Mouse (Mus musculus): ENCODE measurements around the gene Prom2.

Prom2 gene

DNA sequence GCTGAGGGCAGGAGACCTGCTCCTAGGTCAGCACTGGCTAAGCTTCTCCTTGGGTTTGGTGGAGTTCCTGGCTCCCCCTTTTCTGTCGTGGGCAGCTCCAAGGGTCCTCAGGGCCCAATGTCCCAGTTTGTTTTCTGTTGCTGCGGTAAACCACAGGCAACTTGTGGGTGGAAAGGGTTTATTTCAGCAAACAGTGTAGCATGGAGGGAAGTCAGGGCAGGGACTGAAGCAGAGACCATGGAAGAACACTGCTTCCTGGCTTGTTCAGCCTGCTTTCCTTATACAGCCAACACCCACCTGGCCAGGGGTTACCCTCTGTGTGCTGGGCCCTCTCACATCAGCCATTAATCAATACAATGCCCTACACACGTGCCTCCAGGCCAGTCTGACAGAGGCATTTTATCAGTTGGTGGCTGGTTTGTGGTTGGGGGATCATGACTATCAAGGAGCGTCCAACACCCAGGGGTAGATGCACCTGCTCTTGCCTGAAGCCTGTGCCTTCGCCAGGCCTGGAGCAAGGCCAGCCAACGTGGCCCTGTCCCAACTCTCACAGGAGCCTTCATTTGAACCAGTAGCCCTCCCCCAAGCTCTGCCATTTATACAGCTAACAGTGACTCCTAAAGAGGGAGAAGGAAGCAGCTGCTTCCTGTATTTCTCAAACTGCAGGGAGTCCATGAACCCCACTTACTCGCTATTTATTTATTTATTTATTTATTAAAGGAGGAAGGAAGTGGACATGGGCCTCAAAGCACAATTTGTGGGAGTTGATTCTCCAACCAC lies 17.1 kb downstream of the Prom2 start:
- no peak for DNase-seq (ENCODE audit: low spot score)

DNA sequence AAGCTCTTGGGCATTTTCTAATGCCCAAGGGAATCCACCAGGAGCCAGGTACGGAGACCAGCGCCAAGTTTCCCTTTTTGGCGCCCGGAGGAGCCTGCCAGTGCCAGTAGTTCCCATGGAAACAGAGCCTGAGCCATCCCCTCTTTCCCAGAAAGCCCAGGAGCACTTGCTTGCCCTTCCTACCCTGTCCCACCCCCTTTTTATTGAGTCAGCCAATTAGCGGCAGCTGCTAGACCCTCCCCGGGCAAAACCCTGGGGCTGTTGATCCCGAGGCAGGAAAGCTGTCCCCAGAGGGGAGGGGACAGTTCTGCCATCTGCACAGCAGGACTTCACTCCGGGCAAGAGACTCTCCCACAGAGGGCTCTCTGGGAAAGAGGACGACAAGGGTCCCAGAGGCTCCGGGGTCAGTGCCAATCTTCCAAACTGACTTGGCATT lies 19.2 kb downstream of the Prom2 start, which contains the start of gene Kcnip3:
Gene Kcnip3, minus strand, starts transcription at position 89 of the 436 bp plus-strand sequence.
- DNase-seq (ENCODE audit: low spot score) = no peak

DNA sequence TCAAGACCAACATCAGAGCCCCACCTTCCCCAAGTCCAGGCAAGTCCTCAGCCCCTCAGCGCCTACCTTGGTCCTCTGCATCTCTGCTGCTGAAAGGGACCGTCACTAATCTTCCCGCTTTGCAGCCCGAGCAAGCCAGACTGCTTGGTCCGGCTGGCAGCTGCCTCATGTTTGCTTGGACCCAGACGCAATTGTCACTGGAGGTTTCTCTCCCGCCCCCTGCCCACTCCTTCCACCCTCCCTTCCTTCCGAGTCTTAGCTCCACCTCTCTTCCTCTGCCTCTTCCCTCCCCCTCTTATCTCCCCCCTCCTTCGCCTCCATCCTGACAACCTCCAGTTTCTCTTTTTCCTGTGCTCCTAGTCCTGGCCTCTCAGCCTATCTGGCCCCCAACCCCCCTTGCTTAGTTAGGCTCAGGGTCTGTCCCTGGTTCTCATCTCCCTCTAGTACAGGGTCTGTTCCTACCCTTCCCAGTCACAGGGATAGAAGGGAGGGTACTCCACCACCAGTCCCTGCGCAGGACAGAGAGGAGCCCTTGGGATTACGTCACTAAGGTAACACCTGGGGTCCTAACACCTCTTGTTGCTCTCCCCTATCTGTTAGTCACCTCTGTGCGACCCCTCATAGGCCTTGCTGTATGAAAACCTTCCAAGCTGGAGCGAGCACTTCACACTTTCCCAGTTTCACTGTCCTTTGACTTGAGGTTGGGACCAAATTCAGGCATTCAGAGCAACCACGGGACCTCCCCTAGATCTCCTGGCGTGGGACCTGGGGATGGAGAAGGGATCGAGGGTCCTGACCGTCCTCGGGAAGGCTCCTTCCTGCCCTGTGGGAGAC lies 19.9 kb downstream of the Prom2 start:
- no peak for DNase-seq (ENCODE audit: low spot score)

DNA sequence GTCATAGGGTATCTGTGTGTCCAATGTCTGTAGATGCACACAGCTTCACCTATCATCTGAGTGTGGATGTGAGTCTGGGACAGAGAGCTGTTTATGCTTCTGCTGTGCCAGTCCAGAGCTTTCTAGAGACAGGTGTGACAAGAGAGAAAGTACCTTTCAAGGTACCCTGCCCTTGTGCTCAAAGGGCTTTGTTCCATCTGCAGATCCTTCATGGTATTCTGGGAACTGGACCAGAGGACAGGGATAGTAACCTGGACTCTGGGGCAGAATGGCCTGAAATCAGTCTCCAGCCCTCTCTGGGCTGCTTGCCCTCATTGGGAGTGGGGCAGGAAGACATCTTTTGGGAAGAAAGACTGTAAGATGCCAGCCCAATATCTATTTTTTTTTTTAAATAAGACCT lies 21.1 kb downstream of the Prom2 start:
- no peak for DNase-seq (ENCODE audit: low spot score)

DNA sequence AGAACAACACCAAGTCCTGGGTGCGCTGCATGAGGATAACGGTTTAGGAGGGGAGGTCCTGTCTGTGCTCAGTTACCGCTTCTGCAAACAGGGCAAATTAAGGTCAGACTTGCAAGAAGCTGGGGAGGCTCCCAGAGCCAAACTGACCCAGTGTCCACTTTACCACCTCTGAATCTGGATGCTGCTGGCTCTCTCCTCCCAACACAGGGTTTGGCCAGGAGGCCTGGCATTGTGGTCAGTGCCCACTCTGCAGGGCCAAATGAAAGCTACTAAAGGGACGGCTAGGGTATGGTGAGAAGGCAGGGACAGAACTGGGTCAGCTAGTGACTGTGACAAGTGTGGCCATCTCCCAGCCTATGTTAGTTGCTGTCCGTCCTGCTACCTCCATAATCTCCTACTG lies 22.0 kb downstream of the Prom2 start:
- DNase-seq (ENCODE audit: low spot score) = no peak

DNA sequence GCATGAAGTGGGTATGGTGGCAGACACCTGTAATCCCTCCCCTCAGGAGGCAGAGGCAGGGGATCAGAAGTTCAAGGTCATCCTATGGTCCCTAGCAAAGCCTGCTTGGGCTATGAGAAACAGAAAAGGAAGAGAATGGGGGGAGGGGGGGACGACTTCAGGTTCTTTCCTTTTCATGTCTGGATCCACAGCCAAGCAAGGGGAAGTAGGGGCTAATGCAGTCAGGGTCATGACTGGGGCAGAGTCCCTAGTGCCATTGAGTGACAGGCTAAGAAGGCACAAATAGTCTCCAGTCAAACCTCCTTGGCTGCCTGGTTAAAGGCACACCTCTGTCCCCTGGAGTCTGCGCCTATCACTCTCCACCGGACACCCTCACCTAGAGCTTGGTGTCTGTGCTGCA lies 22.4 kb downstream of the Prom2 start:
- no peak for DNase-seq (ENCODE audit: low spot score)

DNA sequence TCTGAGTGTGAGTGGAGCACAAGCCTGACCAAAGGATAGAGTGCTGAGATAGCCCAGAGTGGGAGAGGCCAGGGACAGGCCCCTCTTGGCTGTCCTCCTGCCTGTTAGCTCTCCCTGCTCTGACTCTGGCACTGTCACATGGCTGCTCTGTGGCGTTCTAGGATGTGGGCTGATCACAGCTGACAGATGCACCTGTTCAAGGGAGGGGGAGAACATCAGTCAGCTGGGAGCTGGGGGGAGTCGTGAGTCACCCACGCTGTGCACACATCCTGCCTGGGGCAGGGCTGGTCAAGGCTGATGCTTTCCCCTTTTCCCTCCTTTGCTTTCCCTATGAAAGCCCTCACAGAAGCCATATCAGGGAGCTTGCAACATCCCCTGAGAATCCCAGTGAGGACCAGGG lies 23.0 kb downstream of the Prom2 start:
- DNase-seq (ENCODE audit: low spot score) = no peak

DNA sequence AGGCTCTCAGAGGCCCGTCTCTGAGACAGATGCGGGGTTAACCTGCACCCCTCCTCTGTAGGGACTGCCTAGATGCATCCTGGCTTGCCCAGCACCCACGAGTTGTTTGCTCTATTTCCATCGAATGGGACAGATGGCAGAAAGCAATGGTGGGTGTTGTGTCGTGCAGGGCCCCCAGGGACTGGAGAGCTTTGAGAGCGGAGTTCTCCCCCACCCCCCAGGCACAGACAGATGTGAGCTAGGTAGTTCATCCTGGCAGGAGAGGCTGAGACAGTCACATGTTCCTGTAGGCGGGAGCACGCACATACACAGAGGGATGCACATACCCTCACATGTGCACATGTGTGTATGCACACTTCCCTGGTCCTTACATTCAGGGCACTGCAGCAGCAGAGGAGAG lies 24.2 kb downstream of the Prom2 start:
- DNase-seq (ENCODE audit: low spot score) = no peak

DNA sequence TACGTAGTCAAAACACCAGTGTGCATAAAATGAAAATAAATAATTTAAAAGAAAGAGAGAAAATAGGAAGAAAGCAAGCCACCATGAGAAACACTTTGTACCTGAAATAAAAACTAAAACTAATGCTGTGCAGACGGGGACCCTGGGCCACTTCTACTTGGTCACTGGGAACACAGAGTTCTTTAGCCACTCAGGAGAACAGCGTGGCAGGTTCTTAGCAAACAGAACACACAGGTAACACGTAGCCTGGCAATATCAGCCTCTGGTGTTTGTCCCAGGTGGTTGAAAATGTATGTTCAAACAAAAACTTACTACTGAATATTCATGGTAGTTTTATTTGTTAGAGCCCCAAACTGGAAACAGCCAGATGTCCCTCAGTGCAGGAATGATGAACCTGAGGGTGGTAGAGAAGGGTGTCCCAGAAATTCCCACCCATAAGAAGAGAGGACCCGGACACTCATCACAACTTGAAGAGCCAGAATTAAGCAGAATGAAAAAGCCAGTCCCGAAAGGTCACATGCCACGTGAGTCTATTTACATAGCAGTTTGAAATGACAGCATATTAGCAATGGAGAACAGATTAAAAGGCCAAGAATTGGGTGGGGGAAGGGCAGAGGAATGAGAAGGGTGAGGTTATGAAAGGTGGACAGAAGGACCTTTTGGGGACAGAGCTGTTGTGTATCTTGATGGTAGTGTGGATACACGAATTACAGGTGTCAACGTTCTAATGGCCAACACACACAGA lies 26.7 kb downstream of the Prom2 start:
- no peak for DNase-seq (ENCODE audit: low spot score)

DNA sequence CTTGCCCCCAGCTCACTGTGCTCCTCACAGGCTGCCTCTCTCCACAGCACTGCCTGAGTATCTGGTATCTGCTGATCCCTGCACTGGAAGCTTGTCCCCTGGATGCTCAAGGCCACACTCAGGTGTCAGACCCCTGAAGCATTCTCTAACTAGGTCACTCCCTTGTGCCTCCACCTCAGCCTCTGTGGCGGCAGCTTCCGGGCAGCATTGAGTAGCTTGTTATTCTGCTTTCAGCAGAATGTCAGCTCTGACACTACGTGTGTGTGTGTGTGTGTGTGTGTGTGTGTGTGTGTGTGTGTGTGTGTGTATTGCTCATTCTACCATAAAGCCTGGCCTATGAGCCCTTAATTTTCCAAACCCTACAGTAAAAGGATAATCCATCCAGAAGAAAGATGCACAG lies 28.0 kb downstream of the Prom2 start:
- no peak for DNase-seq (ENCODE audit: low spot score)

DNA sequence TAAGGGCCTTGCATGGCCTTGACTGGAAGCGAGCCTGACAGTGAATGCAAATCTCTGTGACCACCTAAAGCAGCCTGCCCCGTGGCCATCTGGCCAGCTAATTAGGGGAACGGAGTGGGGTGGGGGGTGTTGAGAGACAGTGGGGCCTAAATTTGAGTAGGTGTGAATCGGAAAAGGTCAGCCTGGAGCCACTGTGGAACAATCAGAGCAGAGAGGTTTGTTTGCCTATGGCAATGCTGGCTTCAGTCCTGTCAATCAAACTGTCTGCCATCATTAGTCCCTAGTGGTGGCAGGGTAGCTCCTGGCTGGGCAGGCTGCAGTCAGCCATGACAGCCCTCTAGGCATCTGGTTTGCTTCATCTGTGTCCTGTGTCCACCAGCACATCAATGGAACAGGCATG lies 29.8 kb downstream of the Prom2 start:
- no peak for DNase-seq (ENCODE audit: low spot score)

DNA sequence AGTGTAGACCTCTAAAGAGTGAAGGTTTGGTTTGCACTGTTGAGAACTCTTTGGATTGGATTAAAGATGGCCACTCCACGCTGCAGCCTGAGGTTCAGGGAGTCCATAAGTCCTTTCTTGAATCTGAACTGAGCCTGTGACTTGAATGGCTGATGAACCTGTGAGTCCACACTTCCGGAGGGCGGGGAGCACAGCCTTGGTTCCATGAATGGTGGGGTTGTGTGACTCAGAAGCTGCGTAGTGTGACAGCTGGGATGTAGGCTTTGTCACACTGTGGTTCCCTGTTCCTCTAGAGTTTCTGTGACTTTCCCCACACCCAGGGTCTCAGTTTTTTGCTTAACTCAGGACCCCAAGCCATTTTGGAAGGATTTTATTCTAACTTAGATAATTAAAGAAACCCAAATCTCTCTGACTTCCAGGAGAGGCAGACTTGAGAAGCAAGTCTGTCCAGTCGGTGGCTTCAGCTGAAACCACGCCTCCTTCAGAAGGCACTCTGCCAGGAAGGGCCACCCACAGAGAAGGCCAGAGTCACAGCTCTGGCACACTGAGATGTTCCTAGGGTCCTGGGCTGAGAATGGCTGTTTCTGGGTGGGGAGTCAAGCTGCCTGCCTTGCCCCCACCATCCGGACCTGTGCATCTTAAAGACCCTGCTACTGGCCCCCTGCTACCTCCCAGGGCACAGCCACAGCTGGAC lies 33.2 kb downstream of the Prom2 start:
- DNase-seq (ENCODE audit: low spot score) = peak; percentile 39

DNA sequence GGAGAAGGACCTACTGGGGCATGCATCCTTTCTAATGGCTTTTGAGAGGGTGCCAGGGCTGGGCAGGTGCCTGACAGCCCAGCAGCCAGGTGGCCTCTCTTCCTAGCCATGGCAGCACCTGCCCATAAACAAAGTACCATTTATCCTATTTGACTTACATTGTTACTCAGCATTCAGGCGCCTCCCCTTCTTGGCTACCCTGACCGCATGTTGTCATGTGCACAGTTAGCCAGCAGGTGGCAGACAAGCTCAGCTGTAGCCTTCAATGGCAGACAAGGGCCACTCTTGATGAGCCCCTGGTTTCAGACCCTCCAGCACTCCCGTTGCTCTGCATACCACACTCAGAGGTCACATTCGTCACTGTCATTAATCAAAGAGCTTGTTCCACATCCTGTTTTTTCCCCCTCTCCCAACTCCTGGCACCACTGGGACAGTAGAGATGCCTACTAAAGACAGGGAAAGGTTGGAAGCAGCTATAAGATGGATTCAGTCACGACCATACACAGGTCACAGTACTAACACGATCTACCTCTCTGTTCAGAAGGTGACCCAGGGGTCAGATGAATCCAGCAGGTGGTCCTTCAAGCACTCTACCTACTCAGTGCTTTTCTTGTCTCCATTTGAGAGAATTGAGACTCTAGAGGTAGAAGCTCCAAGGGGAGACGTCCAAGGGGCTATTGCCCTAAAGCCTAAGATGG lies 34.0 kb downstream of the Prom2 start:
- peak; percentile 72 for DNase-seq (ENCODE audit: low spot score)

DNA sequence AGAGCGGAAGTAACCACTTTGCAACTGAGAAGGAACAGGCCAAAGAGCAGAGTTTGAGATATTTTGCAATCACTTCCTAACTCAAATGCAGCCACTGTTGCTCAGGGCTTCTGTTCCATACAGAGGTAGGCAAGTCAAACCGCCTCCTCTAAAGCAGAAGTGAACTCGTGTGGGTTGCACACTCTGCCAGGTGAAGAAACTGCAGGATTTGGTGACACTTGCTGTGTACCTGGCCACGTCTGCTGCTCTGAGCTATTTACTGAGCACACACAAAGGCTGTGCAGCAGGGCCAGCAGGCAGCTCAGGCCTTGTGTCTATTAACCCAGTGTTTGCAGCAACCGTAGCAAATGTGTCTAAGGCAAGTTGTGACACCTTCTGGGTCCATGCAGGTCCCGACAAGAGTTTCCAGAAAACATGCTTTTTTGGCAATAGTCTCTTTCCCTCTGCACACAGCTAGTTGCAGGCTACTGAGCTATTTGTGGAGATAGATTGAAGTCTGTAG lies 35.1 kb downstream of the Prom2 start:
- DNase-seq (ENCODE audit: low spot score) = no peak

DNA sequence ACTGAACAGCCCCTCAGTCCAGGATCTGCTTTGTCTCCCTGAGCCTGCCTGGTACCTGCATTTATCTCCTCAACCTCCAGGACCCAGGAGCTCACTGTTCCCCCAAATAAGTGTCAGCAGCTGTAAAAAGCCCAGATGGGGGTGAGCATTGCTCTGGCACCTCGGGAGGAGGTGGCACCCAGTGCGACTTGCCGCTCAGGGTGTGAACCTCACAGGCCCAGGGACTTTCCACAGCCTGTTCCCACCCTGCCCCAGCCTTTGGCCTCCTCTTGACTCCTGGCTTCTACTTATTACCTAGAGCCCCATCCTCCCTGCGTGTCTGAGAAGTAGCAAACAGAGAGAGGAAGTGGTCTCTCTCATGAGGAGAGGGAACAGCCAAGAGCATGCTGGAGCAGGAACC lies 36.1 kb downstream of the Prom2 start:
- DNase-seq (ENCODE audit: low spot score) = no peak

DNA sequence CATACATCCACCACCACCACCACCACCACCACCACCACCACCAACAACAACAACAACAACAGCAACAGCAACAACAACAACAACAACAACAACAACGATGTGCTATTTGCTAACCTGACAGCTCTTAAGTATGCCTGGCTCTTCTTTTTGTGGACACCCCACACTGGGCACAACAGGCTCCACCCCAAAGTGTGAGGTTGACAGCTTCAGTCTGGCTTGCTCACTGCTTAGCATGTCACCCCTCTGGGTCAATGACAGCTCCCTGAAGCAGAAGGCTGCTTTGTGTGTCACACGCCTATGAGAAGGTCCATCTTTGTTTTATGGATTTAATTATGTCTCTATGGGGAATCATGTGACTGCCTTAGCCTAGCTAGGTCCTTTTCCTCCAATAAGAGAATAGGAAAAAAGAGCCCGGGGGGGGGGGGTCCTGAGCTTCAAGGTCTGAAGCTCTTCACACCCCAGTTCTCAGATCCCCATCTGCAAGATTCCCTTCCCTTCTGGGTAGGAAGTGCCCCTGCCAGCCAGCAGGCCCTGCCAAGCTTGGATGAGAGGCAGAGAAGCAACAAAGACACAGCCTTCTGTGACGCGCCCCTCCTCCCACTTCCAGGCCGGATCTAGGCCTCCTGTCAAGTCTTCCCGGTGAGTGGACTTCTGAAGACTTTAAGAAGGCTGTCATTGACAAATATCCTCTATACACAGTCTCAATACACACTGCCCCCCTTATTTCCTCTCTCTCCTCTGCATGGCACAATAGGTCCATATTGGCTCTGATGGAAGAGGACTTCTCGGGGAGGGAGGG lies 37.3 kb downstream of the Prom2 start:
- DNase-seq (ENCODE audit: low spot score) = no peak

DNA sequence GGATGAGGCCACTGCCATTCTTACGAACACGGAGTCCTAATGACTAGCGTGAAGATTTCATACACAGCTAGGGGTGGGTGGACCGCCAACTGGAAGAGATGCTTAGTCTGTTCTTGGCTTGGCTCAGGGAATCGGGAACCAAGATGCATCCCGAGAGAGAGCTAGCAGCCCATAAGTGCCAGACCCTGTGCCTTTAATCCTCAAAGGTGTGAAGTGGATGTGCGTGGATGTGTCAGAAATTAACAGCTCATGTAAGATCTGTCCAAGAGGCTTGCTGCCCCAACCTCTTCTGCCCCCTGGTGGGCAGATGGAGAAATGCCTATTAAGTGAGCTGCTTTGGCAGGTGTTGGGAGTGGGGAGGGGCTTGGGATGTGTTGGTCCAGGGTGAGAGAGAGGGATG lies 40.2 kb downstream of the Prom2 start:
- DNase-seq (ENCODE audit: low spot score) = peak; percentile 33

DNA sequence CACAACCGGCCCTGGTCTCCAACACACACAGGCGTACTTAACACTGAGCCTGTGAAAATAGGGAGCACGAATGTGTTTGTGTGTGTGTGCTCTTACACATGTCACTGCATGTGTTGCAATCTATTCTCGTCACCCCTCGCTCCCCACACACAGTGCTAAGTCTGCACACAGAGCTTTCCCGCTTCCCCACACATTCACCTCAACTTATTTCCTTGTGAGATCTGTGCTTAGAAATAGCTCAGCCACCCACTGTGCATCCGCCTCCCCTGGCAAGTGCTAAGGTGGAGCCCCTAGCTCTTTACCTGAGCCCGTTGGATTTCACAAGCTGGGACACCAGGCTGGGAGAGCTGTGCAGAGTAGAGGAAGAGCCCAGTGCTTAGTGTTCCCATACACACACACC lies 42.5 kb downstream of the Prom2 start:
- no peak for DNase-seq (ENCODE audit: low spot score)

DNA sequence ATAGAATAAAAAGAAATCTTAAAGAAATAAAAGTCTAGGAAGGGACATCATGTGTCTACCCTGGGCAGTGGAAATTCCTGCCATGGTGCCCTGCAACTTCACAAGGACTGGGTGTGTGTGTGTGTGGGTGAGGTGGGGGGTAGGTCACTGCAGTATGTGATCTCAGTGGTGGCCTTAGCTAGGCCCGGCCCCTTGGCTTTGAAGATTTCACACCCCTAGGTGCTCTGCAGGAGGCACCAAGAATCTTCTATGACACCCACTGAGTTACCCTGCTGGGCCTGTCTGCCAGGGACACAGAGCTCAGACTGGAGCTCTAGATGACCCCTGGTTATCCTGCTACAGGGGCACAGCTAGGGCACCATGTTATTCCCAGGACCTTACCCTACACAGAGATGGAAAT lies 44.9 kb downstream of the Prom2 start:
- no peak for DNase-seq (ENCODE audit: low spot score)

DNA sequence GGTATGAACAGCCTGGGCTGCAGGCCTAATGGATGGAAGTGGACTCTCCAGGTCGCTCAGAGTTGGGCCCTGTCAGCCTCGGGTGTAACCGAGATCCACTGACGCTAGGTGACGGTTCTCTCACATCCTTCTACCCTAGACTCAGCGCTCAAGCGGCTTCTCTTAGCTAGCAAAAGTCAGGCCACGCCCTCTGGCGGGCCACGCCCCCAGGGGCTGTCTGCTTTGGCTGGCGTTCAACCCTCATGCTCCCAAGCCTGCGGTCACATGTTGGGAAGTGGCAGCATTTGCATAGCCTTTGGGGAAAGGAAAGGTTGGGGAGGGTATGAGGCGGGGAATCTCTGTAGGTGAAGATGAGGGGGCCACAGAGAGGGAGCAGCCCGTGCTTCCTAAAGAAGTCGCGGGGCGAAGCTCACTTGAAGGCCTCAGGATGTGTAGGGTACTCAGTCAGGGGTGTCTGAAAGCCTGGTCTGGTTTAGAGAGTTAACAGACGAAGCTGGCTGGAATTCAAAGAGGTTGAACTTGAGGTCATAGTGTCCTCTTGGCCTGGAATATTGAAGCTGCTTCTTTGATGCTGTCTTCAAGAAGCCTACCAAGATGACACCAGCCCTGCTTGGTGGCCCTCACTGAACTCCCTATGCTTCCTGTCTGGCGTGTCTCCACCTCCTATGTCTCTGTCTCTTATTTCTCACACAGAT lies 56.6 kb downstream of the Prom2 start:
- peak; percentile 50 for DNase-seq (ENCODE audit: low spot score)

All from testis, postnatal 14 days (tissue).